Mouse (Mus musculus): ENCODE data around the gene H2al1e.
"Not testable (repeated sequence)": the region's sequence is repeated elsewhere in the genome, so short reads cannot be mapped to it uniquely, and the experiment has no call there.

DNA sequence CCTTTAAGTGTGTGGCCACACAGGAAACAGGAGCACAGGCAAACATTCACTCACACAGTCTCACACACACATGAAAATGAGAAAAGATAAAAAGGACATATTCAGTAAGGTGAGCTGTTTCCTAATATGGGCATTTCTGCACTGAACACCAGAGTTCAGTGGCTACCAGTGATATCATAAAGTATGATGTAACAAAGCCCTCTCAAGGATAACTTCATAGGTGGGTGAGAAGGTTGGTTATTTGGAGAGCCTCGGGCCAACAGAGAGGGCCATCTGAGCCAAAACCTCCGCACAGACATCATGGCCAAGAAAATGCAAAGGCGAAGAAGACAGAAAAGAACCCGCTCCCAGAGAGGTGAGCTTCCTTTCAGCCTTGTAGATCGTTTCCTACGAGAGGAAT lies 3.1 kb downstream of the H2al1e start, which contains the start of gene H2al1f:
- TF ChIP-seq CTCF, EP300 (IDR thresholded peaks at IDR 0.05; ENCODE audit: low read depth): not testable (repeated sequence)
